Mouse (Mus musculus) E14TG2a.4 (cell line): ENCODE measurements around the gene Zfhx3.

Experiments used
- H3K27me3 ChIP-seq: 2 replicates; pipeline ENCODE4 v1.6.1; 2014; ENCODE audit warnings: low read length, control low read depth; ENCODE audit not compliant: insufficient read depth
- H3K36me3 ChIP-seq: 2 replicates; pipeline ENCODE4 v1.6.1; 2014; ENCODE audit warnings: low read length, control low read depth; ENCODE audit not compliant: insufficient read depth
- H3K4me1 ChIP-seq: replicated peaks from 2 replicates; pipeline ENCODE4 v1.6.1; 2014; ENCODE audit warnings: low read depth, low read length, control low read depth
- H3K4me3 ChIP-seq: replicated peaks from 2 replicates; pipeline ENCODE4 v1.5.1; 2014; ENCODE audit warnings: mild to moderate bottlenecking, low read length
- H3K9me3 ChIP-seq: 2 replicates; pipeline ENCODE4 v1.6.1; 2014; ENCODE audit warnings: low read length, control low read depth
- CTCF ChIP-seq: conservative IDR thresholded peaks from 2 replicates; pipeline ENCODE4 v1.5.1; 2014; ENCODE audit warnings: low read length
- NANOG ChIP-seq: IDR thresholded peaks from 2 replicates; pipeline ENCODE4 v1.6.1; 2014; ENCODE audit warnings: borderline replicate concordance, low read length, mixed read lengths
- POU5F1 ChIP-seq: IDR thresholded peaks from 2 replicates; pipeline ENCODE4 v1.6.1; 2014; ENCODE audit warnings: low read length, borderline replicate concordance

Zfhx3 gene

GRCm38 (mm10) chr8:108061972-108062371 is 119.5 kb downstream of the Zfhx3 start:
- H3K27me3 ChIP-seq: no peaks in the 10 kb centered on the region
- no peak overlapping the region for H3K4me3 ChIP-seq
- no peaks in the 10 kb centered on the region for H3K36me3 ChIP-seq
- H3K9me3 ChIP-seq: peaks cover 4% of the 10 kb centered on the region
- H3K4me1 ChIP-seq: no peaks in the 10 kb centered on the region
- TF ChIP-seq CTCF: no peak
- no peak for TF ChIP-seq NANOG
- no peak for TF ChIP-seq POU5F1

DNA sequence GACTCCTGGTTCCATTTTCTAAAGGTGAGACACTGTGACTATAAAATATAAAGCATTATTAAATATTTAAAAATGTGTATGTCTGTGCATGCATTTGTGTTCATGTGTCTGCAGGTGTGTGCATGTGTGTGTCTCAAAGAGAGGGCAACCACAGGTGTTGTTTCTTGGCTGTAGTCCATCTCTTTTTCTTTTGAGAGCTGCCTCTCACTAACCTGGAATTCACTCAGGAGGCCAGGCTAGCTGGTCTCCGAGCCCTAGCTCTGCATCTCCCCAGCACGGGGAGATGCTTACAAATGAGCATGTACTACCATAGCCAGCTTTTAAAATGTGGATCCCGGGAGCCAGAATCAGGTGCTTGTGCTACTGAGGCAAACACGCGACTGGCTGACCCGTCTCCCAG is 124.7 kb downstream of the Zfhx3 start:
- H3K4me3 ChIP-seq: no peak overlapping the region

GRCm38 (mm10) chr8:108068195-108068594 is 125.8 kb downstream of the Zfhx3 start:
- H3K27me3 ChIP-seq: no peaks in the 10 kb centered on the region; the same call in 1 of the 2 replicates
- H3K4me3 ChIP-seq: no peak overlapping the region
- no peaks in the 10 kb centered on the region for H3K36me3 ChIP-seq
- no peaks in the 10 kb centered on the region for H3K9me3 ChIP-seq
- TF ChIP-seq CTCF (no peak), NANOG (no peak), POU5F1 (no peak)
- H3K4me1 ChIP-seq: no peaks in the 10 kb centered on the region

More for the DNA sequence above, 124.7 kb downstream of the Zfhx3 start:
- Histone ChIP-seq H3K27me3 (no peaks in the 10 kb centered on the region; the same call in 1 of the 2 replicates), H3K9me3 (no peaks in the 10 kb centered on the region), H3K4me1 (no peaks in the 10 kb centered on the region), H3K36me3 (no peaks in the 10 kb centered on the region)
- TF ChIP-seq CTCF (no peak), NANOG (no peak), POU5F1 (no peak)

DNA sequence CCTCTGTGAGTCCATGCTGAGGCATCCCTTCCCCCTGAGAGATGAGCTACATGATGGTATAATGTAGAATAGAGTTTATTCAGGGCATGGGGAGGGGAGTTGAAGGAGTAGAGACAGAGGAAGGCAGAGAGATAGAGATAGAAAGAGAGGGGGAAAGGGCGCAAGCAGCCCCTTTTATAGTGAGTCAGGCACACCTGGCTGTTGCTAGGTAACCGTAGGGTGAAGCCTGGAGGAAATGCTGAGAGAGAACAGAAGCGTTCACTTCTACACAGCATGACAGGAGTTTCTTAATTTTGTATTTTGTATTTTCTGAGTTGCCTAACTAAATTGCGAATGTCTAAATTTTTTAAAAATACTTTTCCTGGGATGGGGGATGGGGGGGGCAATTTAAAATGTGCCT is 128.0 kb downstream of the Zfhx3 start:
- Histone ChIP-seq H3K4me1 (no peaks in the 10 kb centered on the region), H3K4me3 (no peak overlapping the region), H3K36me3 (no peaks in the 10 kb centered on the region), H3K27me3 (no peaks in the 10 kb centered on the region; the same call in 1 of the 2 replicates), H3K9me3 (peaks cover 6% of the 10 kb centered on the region; the same call in 1 of the 2 replicates)
- TF ChIP-seq POU5F1 (no peak), CTCF (no peak), NANOG (no peak)

DNA sequence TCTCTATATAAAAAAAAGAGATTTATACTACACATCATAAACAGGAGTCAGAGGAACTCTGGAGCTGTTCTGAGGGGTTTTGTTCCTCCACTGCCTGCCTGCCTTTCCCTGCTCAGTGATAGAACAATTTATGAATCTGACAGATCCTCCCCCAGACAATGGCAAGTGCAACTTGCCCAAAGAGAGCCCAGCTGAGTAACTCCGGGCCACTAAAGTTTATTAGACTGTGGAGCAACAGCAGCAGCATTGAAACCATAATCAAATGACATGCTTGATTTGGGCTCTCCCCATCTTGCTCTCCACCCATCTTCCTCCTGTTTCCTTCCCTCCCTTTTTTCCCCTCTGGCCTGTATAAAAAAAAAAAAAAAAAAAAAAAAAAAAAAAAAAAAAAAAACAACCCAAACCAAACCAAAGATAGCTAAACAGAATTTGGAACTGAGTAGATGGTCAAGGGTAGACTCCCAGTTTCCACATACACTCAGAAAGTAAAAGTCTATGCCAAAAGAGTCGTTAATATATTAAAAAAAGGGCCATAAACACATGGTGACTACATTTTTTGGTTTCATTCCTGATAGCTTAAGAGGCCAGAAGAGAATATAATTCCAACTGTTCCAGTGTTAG is 129.8 kb downstream of the Zfhx3 start:
- no peaks in the 10 kb centered on the region for H3K4me1 ChIP-seq
- peaks cover 6% of the 10 kb centered on the region; the same call in 1 of the 2 replicates for H3K9me3 ChIP-seq
- H3K36me3 ChIP-seq: no peaks in the 10 kb centered on the region
- TF ChIP-seq CTCF (no peak), POU5F1 (no peak), NANOG (no peak)
- H3K27me3 ChIP-seq: no peaks in the 10 kb centered on the region; the same call in 1 of the 2 replicates
- H3K4me3 ChIP-seq: no peak overlapping the region

DNA sequence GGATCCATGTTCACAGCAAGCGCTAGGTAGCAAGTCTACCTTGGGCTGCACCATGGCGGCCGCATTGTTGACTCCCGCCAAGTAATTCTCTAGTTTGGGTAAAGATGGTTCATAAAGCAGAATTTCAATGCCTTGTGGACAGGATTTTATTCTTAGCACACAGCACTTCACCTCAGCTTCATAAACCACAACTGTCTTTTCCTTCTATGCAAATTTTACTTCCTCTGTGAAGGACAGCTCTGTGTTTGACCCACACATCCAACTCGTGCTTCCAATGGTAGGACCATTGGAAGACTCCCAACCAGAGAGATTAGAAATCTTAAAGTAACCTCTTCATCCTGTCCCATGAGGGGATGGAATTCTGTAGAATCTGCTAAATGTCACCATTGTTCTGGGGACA is 130.4 kb downstream of the Zfhx3 start:
- H3K9me3 ChIP-seq: peaks cover 6% of the 10 kb centered on the region; the same call in 1 of the 2 replicates
- no peaks in the 10 kb centered on the region for H3K36me3 ChIP-seq
- no peaks in the 10 kb centered on the region for H3K4me1 ChIP-seq
- no peak overlapping the region for H3K4me3 ChIP-seq
- H3K27me3 ChIP-seq: no peaks in the 10 kb centered on the region; the same call in 1 of the 2 replicates
- TF ChIP-seq NANOG (no peak), POU5F1 (no peak)

GRCm38 (mm10) chr8:108075176-108075575 is 132.7 kb downstream of the Zfhx3 start:
- no peak overlapping the region for H3K4me3 ChIP-seq
- no peaks in the 10 kb centered on the region for H3K36me3 ChIP-seq
- no peak for TF ChIP-seq POU5F1
- no peak for TF ChIP-seq CTCF
- TF ChIP-seq NANOG: no peak
- H3K9me3 ChIP-seq: peaks cover 6% of the 10 kb centered on the region; the same call in 1 of the 2 replicates
- H3K27me3 ChIP-seq: no peaks in the 10 kb centered on the region
- no peaks in the 10 kb centered on the region for H3K4me1 ChIP-seq

GRCm38 (mm10) chr8:108078726-108079125 is 136.3 kb downstream of the Zfhx3 start:
- H3K4me1 ChIP-seq: no peaks in the 10 kb centered on the region
- TF ChIP-seq CTCF (no peak), POU5F1 (no peak), NANOG (no peak)
- H3K9me3 ChIP-seq: peaks cover 6% of the 10 kb centered on the region; the same call in 1 of the 2 replicates
- no peaks in the 10 kb centered on the region for H3K27me3 ChIP-seq
- no peaks in the 10 kb centered on the region for H3K36me3 ChIP-seq
- no peak overlapping the region for H3K4me3 ChIP-seq

- H3K4me1 ChIP-seq: no peaks in the 10 kb centered on the region
- no peaks in the 10 kb centered on the region for H3K36me3 ChIP-seq
- no peak overlapping the region for H3K4me3 ChIP-seq
- TF ChIP-seq POU5F1: no peak
- TF ChIP-seq CTCF: no peak
- TF ChIP-seq NANOG: no peak
- H3K27me3 ChIP-seq: no peaks in the 10 kb centered on the region
- no peaks in the 10 kb centered on the region for H3K9me3 ChIP-seq
These were observed 144.5 kb downstream of the Zfhx3 start for GRCm38 (mm10) chr8:108086913-108087312.

- H3K4me1 ChIP-seq: no peaks in the 10 kb centered on the region
- no peak for TF ChIP-seq NANOG
- TF ChIP-seq CTCF: no peak
- no peak for TF ChIP-seq POU5F1
- no peaks in the 10 kb centered on the region for H3K36me3 ChIP-seq
- no peak overlapping the region for H3K4me3 ChIP-seq
- H3K27me3 ChIP-seq: no peaks in the 10 kb centered on the region
- H3K9me3 ChIP-seq: no peaks in the 10 kb centered on the region
These were observed 147.2 kb downstream of the Zfhx3 start for GRCm38 (mm10) chr8:108089632-108090031.
